8 mouse cellular contexts compared by ENCODE assay signal in genomic region chr13:44622661-44623355, GRCm38 (mm10).
DNase-seq lines count a peak whose midpoint lies in the region; ATAC-seq and TF ChIP-seq lines count a peak whose summit lies in the region.

No protein-coding gene starts in this region.

- no peak overlapping the region for H3K9ac ChIP-seq in hindbrain, embryonic 15.5 days
- H3K9ac ChIP-seq in hindbrain, postnatal 0 days (replicated peaks; ENCODE audit: low read length): no peak overlapping the region
- H3K9ac ChIP-seq in heart, embryonic 13.5 days: peak overlapping the region; percentile 50

- no peak for TF ChIP-seq CTCF in hindbrain, postnatal 0 days (IDR thresholded peaks at IDR 0.05; ENCODE audit: low read depth)
- no peak for TF ChIP-seq CTCF in layer of hippocampus, adult 2 months (conservative IDR thresholded peaks at IDR 0.05)

- H3K4me3 ChIP-seq in hindbrain, embryonic 15.5 days: no peak overlapping the region
- H3K4me3 ChIP-seq in hindbrain, postnatal 0 days (ENCODE audit: low read length): no peak overlapping the region
- no peak overlapping the region for H3K4me3 ChIP-seq in heart, embryonic 13.5 days
- H3K4me3 ChIP-seq in limb, embryonic 10.5 days: no peak overlapping the region
- H3K4me3 ChIP-seq in layer of hippocampus, adult 2 months: no peak overlapping the region

- ATAC-seq in hindbrain, embryonic 15.5 days (ENCODE audit: low FRiP score, low read depth): 0 out of 2 replicates have a peak, but pooled peaks have one; percentile 19
- ATAC-seq in hindbrain, postnatal 0 days: no peak
- 0 out of 2 replicates have a peak, but pooled peaks have one; percentile 15 for ATAC-seq in heart, embryonic 13.5 days (ENCODE audit: extremely low read depth, insufficient number of reproducible peaks, low FRiP score, low TSS enrichment)
- ATAC-seq in megakaryocyte-erythroid progenitor cell, adult 5-6 weeks (replicated peaks; ENCODE audit: low FRiP score, low TSS enrichment, poor library complexity, severe bottlenecking): no peak

- no peak overlapping the region; the same call in 1 of the 2 replicates for H3K27ac ChIP-seq in hindbrain, embryonic 15.5 days (replicated peaks)
- no peak overlapping the region for H3K27ac ChIP-seq in hindbrain, postnatal 0 days
- H3K27ac ChIP-seq in heart, embryonic 13.5 days (replicated peaks): peak overlapping the region; percentile 85
- H3K27ac ChIP-seq in limb, embryonic 10.5 days: peak overlapping the region; percentile 42; the same call in 1 of the 2 replicates
- H3K27ac ChIP-seq in layer of hippocampus, adult 2 months: no peak overlapping the region

- H3K27me3 ChIP-seq in hindbrain, embryonic 15.5 days: no peaks in the 10 kb centered on the region
- no peaks in the 10 kb centered on the region for H3K27me3 ChIP-seq in hindbrain, postnatal 0 days (ENCODE audit: insufficient read depth, low read length)
- no peaks in the 10 kb centered on the region for H3K27me3 ChIP-seq in heart, embryonic 13.5 days (replicated peaks)
- H3K27me3 ChIP-seq in limb, embryonic 10.5 days (ENCODE audit: low read depth, poor library complexity, severe bottlenecking): no peaks in the 10 kb centered on the region

- H3K36me3 ChIP-seq in hindbrain, embryonic 15.5 days: no peaks in the 10 kb centered on the region
- no peaks in the 10 kb centered on the region for H3K36me3 ChIP-seq in hindbrain, postnatal 0 days (ENCODE audit: insufficient read depth, low read length)
- no peaks in the 10 kb centered on the region for H3K36me3 ChIP-seq in heart, embryonic 13.5 days
- no peaks in the 10 kb centered on the region for H3K36me3 ChIP-seq in limb, embryonic 10.5 days

- WGBS in hindbrain, embryonic 15.5 days: 36% methylated on average over 12 of the region's 12 CpGs
- 23% methylated on average over 12 of the region's 12 CpGs for WGBS in hindbrain, postnatal 0 days
- 18% methylated on average over 12 of the region's 12 CpGs for WGBS in heart, embryonic 13.5 days
- 46% methylated on average over 12 of the region's 12 CpGs for WGBS in limb, embryonic 10.5 days

- H3K9me3 ChIP-seq in hindbrain, embryonic 15.5 days: no peaks in the 10 kb centered on the region
- H3K9me3 ChIP-seq in hindbrain, postnatal 0 days (ENCODE audit: low read length): no peaks in the 10 kb centered on the region
- no peaks in the 10 kb centered on the region for H3K9me3 ChIP-seq in heart, embryonic 13.5 days
- no peaks in the 10 kb centered on the region for H3K9me3 ChIP-seq in limb, embryonic 10.5 days (replicated peaks)

- DNase-seq in hindbrain, postnatal 0 days (ENCODE audit: low spot score): no peak
- peak; percentile 34 for DNase-seq in cerebellum, adult 11-12 months
- DNase-seq in limb, embryonic 10.5 days (ENCODE audit: low spot score): no peak
- peak; percentile 70 for DNase-seq in urinary bladder, postnatal 14 days (ENCODE audit: low spot score)
- no peak for DNase-seq in layer of hippocampus, adult 2 months (ENCODE audit: low spot score in 2 of 2)

- H3K4me2 ChIP-seq in hindbrain, embryonic 15.5 days: no peak overlapping the region
- H3K4me2 ChIP-seq in hindbrain, postnatal 0 days (ENCODE audit: low read depth, low read length): no peak overlapping the region
- H3K4me2 ChIP-seq in heart, embryonic 13.5 days: peak overlapping the region; percentile 36

- peaks cover 7% of the 10 kb centered on the region; the same call in 1 of the 2 replicates for H3K4me1 ChIP-seq in hindbrain, embryonic 15.5 days (replicated peaks)
- H3K4me1 ChIP-seq in hindbrain, postnatal 0 days (ENCODE audit: insufficient read depth, low read length): no peaks in the 10 kb centered on the region; the same call in 1 of the 2 replicates
- H3K4me1 ChIP-seq in heart, embryonic 13.5 days: peaks cover 56% of the 10 kb centered on the region
- peaks cover 28% of the 10 kb centered on the region for H3K4me1 ChIP-seq in limb, embryonic 10.5 days

Comparison
In these comparisons a context has a peak if more than half of its experiments do, and no peak if none do; other contexts are left out.
1. ATAC-seq: peak in hindbrain, embryonic 15.5 days (single experiment) and heart, embryonic 13.5 days (single experiment); none in hindbrain, postnatal 0 days (single experiment) and megakaryocyte-erythroid progenitor cell, adult 5-6 weeks (single experiment).
2. H3K27ac ChIP-seq: peak in heart, embryonic 13.5 days (single experiment) and limb, embryonic 10.5 days (single experiment); none in hindbrain, embryonic 15.5 days (single experiment), hindbrain, postnatal 0 days (single experiment) and layer of hippocampus, adult 2 months (single experiment).
3. DNase-seq: peak in cerebellum, adult 11-12 months (single experiment) and urinary bladder, postnatal 14 days (single experiment); none in hindbrain, postnatal 0 days (single experiment), limb, embryonic 10.5 days (single experiment) and layer of hippocampus, adult 2 months (0 of 2).